Mouse (Mus musculus) lung, embryonic 14.5 days (tissue): ENCODE results near the gene Pxylp1. TPM values are rescaled to one million over a fixed set of nuclear protein-coding genes. Genes with fewer than 3 reads are reported as not detected.
"Not testable (repeated sequence)": the region's sequence is repeated elsewhere in the genome, so short reads cannot be mapped to it uniquely, and the experiment has no call there.

ENCODE experiments used
- ATAC-seq: fragments of 200-750 bp; cut with Nextera tagmentation; 2 replicates; pipeline ENCODE4 v1.8.0; 2017; ENCODE audit warnings: mild to moderate bottlenecking, moderate TSS enrichment, moderate library complexity; ENCODE audit not compliant: insufficient read depth
- DNase-seq: peaks from one replicate; pipeline ENCODE4 v3.0.0-alpha.2; 2015
- H3K27ac ChIP-seq: fragments of 300-500 bp; sonication (generic); 2 replicates; pipeline ENCODE4 v1.5.1; 2014; ENCODE audit warnings: low read depth, mild to moderate bottlenecking, moderate library complexity
- H3K27me3 ChIP-seq: fragments of 300-500 bp; sonication (generic); 2 replicates; pipeline ENCODE4 v1.6.1; 2014; ENCODE audit warnings: low read length, control low read depth; ENCODE audit not compliant: insufficient read depth
- H3K36me3 ChIP-seq: fragments of 300-500 bp; sonication (generic); 2 replicates; pipeline ENCODE4 v1.6.1; 2014; ENCODE audit warnings: control low read depth; ENCODE audit not compliant: insufficient read depth
- H3K4me1 ChIP-seq: fragments of 300-500 bp; sonication (generic); 2 replicates; pipeline ENCODE4 v1.6.1; 2014; ENCODE audit warnings: antibody characterized with exemption, control low read depth; ENCODE audit not compliant: insufficient read depth
- H3K4me2 ChIP-seq: fragments of 300-500 bp; sonication (generic); 2 replicates; pipeline ENCODE4 v1.6.1; 2014; ENCODE audit warnings: mild to moderate bottlenecking
- H3K4me3 ChIP-seq: fragments of 300-500 bp; sonication (generic); 2 replicates; pipeline ENCODE4 v1.5.1; 2014; ENCODE audit warnings: low read depth, low read length
- H3K9ac ChIP-seq: fragments of 300-500 bp; sonication (generic); 2 replicates; pipeline ENCODE4 v1.6.1; 2014
- H3K9me3 ChIP-seq: fragments of 300-500 bp; sonication (generic); 2 replicates; pipeline ENCODE4 v1.6.1; 2016; ENCODE audit warnings: low read depth, low read length, control low read depth
- CTCF ChIP-seq: IDR thresholded peaks from 2 replicates; pipeline ENCODE4 v1.5.1; 2016; ENCODE audit warnings: antibody characterized with exemption, low read depth
- WGBS: fragments of 180-500 bp; shearing (Covaris S2); extraction: QIAGEN DNeasy Blood & Tissue Kit; methylation state at CpG from one replicate; pipeline ENCODE4 v1.1.7; 2014; 5-methylcytosine and 5-hydroxymethylcytosine counted together
- polyA plus RNA-seq: library from polyadenylated mRNA; unstranded; fragments of >200 nt; fragmentation: Nextera tagmentation; extraction: Ambion mirVana; gene quantifications from 2 replicates; pipeline ENCODE4 v1.2.1, GENCODE M21; 2014

The Pxylp1 gene
- 17.2 and 17.4 TPM in 2 replicates for polyA plus RNA-seq

- TF ChIP-seq CTCF: no peak
- DNase-seq (no peak), ATAC-seq (no peak)
- no peak within 1 kb of the TSS for H3K4me2 ChIP-seq
- peaks cover 17% of the 10 kb centered on the region for H3K27me3 ChIP-seq
- H3K4me3 ChIP-seq: no peak within 1 kb of the TSS
- no peaks in the 10 kb centered on the region for H3K9me3 ChIP-seq
- H3K4me1 ChIP-seq: no peaks in the 10 kb centered on the region
- WGBS: 15% methylated on average over 3 of the region's 3 CpGs
- no peak within 1 kb of the TSS for H3K9ac ChIP-seq
- H3K27ac ChIP-seq: no peak within 1 kb of the TSS
- H3K36me3 ChIP-seq: no peaks in the 10 kb centered on the region
These were observed at the start of gene Pxylp1 for GRCm38 (mm10) chr9:96892546-96892945. TSS of gene Pxylp1 (minus strand) at chr9:96892669.

DNA sequence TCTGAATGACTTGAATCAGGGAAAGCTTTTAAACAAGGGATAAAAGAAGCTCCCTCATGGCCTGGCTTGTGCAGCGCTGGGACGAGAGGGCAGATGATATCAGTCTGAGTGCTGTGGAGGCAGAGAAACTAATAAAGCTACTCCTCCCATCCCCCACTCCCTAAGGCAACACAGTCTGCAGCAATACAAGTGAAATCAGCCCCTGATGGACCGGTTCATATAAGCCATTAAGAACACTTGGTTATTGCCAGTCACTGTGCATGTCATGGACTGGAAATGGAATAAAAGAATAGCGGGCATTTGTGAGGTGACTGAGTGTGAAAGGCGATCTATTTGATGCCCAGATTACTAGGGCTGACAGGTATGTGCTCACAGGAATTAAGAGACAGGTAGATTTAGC lies 46.4 kb upstream of the Pxylp1 start:
- Histone ChIP-seq H3K4me1 (no peaks in the 10 kb centered on the region), H3K4me2 (no peak overlapping the region), H3K9me3 (0 out of 2 replicates have a peak, but pooled peaks cover 3% of the 10 kb centered on the region), H3K27me3 (no peaks in the 10 kb centered on the region), H3K9ac (no peak overlapping the region), H3K36me3 (0 out of 2 replicates have a peak, but pooled peaks cover 9% of the 10 kb centered on the region), H3K27ac (no peak overlapping the region), H3K4me3 (no peak overlapping the region)
- ATAC-seq (no peak), DNase-seq (no peak)
- no peak for TF ChIP-seq CTCF
- WGBS: 77% methylated on average over 5 of the region's 5 CpGs

GRCm38 (mm10) chr9:96936427-96936826 lies 44.0 kb upstream of the Pxylp1 start:
- 81% methylated on average over 2 of the region's 2 CpGs for whole genome bisulfite sequencing
- not testable (repeated sequence) for H3K9me3 ChIP-seq, H3K4me2 ChIP-seq, H3K27me3 ChIP-seq, H3K27ac ChIP-seq, H3K36me3 ChIP-seq, DNase-seq, H3K4me1 ChIP-seq, ATAC-seq, H3K4me3 ChIP-seq, H3K9ac ChIP-seq

DNA sequence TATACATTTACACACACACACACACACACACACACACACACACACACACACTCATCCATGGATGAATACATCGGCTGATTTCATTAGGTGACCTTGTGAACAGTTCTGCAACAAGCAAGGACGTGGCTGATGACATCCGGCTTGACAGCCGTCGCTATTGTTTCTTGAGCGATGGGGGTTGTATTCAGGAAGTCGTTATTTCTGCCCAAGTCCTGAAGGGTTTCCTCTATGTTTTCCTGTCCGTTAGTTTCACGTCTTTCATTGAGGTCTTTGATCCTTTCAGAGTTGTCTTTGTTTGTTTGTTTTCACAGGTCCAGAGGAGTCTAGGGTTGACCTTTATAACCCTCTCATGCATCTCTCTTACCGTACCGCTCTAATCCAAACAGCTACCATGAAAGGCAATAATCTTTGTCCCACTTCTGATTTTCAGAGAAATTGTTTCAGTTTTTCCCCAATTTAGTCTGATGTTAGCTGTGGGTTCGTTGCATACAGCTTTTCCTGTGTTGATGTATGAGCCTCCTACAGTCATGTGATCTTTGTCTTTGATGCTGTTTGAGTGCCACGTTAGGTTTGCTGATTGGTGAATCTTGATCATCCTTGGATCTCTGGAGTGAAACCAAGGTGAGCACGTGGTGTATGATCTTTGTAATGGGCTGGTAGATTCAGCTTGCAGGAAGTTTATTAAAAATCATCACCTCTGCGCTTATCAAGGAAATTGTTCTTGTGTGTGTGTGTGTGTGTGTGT lies 43.3 kb upstream of the Pxylp1 start:
- Histone ChIP-seq H3K27me3 (no peaks in the 10 kb centered on the region), H3K27ac (no peak overlapping the region), H3K4me1 (no peaks in the 10 kb centered on the region), H3K4me3 (no peak overlapping the region), H3K36me3 (no peaks in the 10 kb centered on the region), H3K9ac (no peak overlapping the region), H3K9me3 (0 out of 2 replicates have a peak, but pooled peaks cover 5% of the 10 kb centered on the region), H3K4me2 (no peak overlapping the region)
- no peak for ATAC-seq
- WGBS: 42% methylated on average over 15 of the region's 15 CpGs
- TF ChIP-seq CTCF: no peak
- peak; percentile 35 for DNase-seq

DNA sequence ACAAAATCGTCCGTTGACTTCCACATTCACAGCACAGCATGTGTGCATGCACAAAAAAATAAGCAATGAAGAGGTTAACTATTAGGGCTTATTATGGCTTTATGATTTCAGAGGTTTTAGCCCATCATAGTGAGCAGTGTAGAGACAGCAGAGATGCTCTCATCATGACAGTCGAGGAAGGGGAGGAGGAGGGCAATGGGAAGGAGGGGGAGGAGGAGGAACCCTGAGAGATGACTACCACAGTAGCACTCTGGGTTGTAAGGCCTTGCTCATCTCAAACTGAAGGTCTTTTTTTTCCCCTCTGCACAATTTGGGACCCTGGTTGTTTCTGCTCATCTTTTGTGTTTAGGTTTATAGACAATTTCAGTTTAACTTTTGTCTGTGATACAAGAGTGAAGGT lies 42.3 kb upstream of the Pxylp1 start:
- no peak overlapping the region for H3K9ac ChIP-seq
- 73% methylated on average over 3 of the region's 3 CpGs for WGBS
- H3K27ac ChIP-seq: no peak overlapping the region
- no peaks in the 10 kb centered on the region for H3K4me1 ChIP-seq
- no peak for TF ChIP-seq CTCF
- H3K4me2 ChIP-seq: no peak overlapping the region
- no peaks in the 10 kb centered on the region for H3K36me3 ChIP-seq
- ATAC-seq (no peak), DNase-seq (no peak)
- 0 out of 2 replicates have a peak, but pooled peaks cover 4% of the 10 kb centered on the region for H3K9me3 ChIP-seq
- no peak overlapping the region for H3K4me3 ChIP-seq
- no peaks in the 10 kb centered on the region for H3K27me3 ChIP-seq

- H3K4me2 ChIP-seq: no peak overlapping the region
- WGBS: 83% methylated on average over 8 of the region's 8 CpGs
- H3K4me1 ChIP-seq: no peaks in the 10 kb centered on the region
- H3K36me3 ChIP-seq: no peaks in the 10 kb centered on the region
- H3K9ac ChIP-seq: no peak overlapping the region
- DNase-seq: no peak
- no peak for ATAC-seq
- H3K27ac ChIP-seq: no peak overlapping the region
- no peak for TF ChIP-seq CTCF
- no peak overlapping the region for H3K4me3 ChIP-seq
- H3K27me3 ChIP-seq: no peaks in the 10 kb centered on the region
- H3K9me3 ChIP-seq: 0 out of 2 replicates have a peak, but pooled peaks cover 4% of the 10 kb centered on the region
These were observed 40.3 kb upstream of the Pxylp1 start for GRCm38 (mm10) chr9:96932751-96933150.

- Histone ChIP-seq H3K4me2 (no peak overlapping the region), H3K9me3 (no peaks in the 10 kb centered on the region), H3K36me3 (no peaks in the 10 kb centered on the region), H3K27ac (no peak overlapping the region), H3K4me3 (no peak overlapping the region), H3K9ac (no peak overlapping the region), H3K27me3 (no peaks in the 10 kb centered on the region), H3K4me1 (no peaks in the 10 kb centered on the region)
- WGBS: 49% methylated on average over 17 of the region's 17 CpGs
- ATAC-seq: no peak
- peak; percentile 10 for DNase-seq
- no peak for TF ChIP-seq CTCF
These were observed 31.3 kb upstream of the Pxylp1 start for GRCm38 (mm10) chr9:96923577-96924316.
